Mouse (Mus musculus) neural tube, embryonic 11.5 days (tissue): ENCODE data around the gene Pcsk4. TPM values are rescaled to one million over a fixed set of nuclear protein-coding genes. Genes with fewer than 3 reads are reported as not detected.

ENCODE experiments used
- ATAC-seq: fragments of 200-750 bp; cut with Nextera tagmentation; 2 replicates; pipeline ENCODE4 v1.8.0; 2017; ENCODE audit warnings: moderate number of reproducible peaks, mild to moderate bottlenecking, moderate TSS enrichment, moderate library complexity; ENCODE audit not compliant: insufficient read depth, low FRiP score, low TSS enrichment
- DNase-seq: peaks from one replicate; pipeline ENCODE4 v3.0.0-alpha.2; 2015; ENCODE audit warnings: low spot score
- H3K27ac ChIP-seq: fragments of 300-500 bp; sonication (generic); 2 replicates; pipeline ENCODE4 v1.5.1; 2014; ENCODE audit warnings: low read depth, mild to moderate bottlenecking, low read length
- H3K27me3 ChIP-seq: fragments of 300-500 bp; sonication (generic); 2 replicates; pipeline ENCODE4 v1.6.1; 2014; ENCODE audit warnings: mild to moderate bottlenecking, low read length, mixed read lengths; ENCODE audit not compliant: control insufficient read depth, insufficient read depth
- H3K36me3 ChIP-seq: fragments of 300-500 bp; sonication (generic); 2 replicates; pipeline ENCODE4 v1.6.1; 2014; ENCODE audit warnings: mild to moderate bottlenecking, low read length, moderate library complexity, mixed read lengths; ENCODE audit not compliant: control insufficient read depth, insufficient read depth
- H3K4me1 ChIP-seq: fragments of 300-500 bp; sonication (generic); 2 replicates; pipeline ENCODE4 v1.6.1; 2014; ENCODE audit warnings: low read length, mixed read lengths; ENCODE audit not compliant: control insufficient read depth, insufficient read depth
- H3K4me2 ChIP-seq: fragments of 300-500 bp; sonication (generic); 2 replicates; pipeline ENCODE4 v1.6.1; 2014; ENCODE audit warnings: low read depth, mild to moderate bottlenecking, moderate library complexity
- H3K4me3 ChIP-seq: fragments of 300-500 bp; sonication (generic); 2 replicates; pipeline ENCODE4 v1.5.1; 2014; ENCODE audit warnings: low read depth, low read length
- H3K9ac ChIP-seq: fragments of 300-500 bp; sonication (generic); 2 replicates; pipeline ENCODE4 v1.6.1; 2014; ENCODE audit warnings: mild to moderate bottlenecking, low read length
- H3K9me3 ChIP-seq: fragments of 300-500 bp; sonication (generic); 2 replicates; pipeline ENCODE4 v1.6.1; 2016; ENCODE audit warnings: low read length; ENCODE audit not compliant: control insufficient read depth
- WGBS: fragments of 180-500 bp; shearing (Covaris S2); extraction: QIAGEN DNeasy Blood & Tissue Kit; methylation state at CpG from one replicate; pipeline ENCODE4 v1.1.7; 2014; 5-methylcytosine and 5-hydroxymethylcytosine counted together
- polyA plus RNA-seq: library from polyadenylated mRNA; unstranded; fragments of >200 nt; fragmentation: Nextera tagmentation; extraction: Ambion mirVana; gene quantifications from 2 replicates; pipeline ENCODE4 v1.2.1, GENCODE M21; 2014

The Pcsk4 gene
- polyA plus RNA-seq, result 2.0 and 2.4 TPM in 2 replicates

DNA sequence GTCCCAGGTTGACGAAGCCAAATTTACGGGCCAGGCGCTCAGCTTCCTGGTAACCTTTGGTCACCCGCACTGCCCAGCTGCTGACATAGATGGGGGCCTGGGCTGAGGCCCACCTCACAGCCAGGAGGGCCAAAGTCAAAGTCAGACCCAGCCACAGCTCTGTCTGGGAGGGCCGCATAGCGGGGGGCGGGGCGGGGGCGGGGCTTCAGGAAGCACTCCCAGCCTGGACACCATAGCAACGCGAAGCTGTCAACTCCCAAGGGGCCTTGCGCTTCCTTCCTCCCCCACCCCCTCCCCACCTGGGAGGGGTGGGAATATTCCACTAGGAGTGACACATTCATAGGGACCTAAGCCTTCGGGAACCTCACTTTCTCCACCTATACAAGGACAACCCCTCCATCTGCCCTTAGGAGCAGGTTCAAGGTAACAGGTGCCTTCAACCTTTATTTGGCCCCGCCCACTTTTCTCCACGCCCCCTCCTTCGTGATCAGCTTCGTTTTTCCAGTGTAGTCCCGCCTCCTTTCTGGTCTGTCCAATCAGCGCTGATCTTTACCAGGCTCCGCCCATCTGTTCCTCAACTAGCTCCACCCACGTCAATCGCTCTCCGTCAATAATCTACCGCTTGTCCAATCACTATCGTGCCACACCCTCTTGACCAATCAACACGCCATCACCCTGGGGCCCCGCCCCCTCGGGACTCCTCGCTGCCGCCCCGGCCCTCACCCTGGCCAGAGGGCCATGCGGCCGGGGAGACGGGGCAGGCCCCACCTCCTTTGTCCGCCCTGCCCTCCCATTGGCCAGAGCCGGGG lies at the start of gene Pcsk4, which contains the start of gene Reep6:
Pcsk4 (minus strand) TSS at position 226 of the 809 bp plus-strand sequence.
Reep6 (plus strand) TSS at position 681 of the 809 bp plus-strand sequence.
- WGBS, result 6% methylated on average over 33 of the region's 36 CpGs
- H3K27ac ChIP-seq, result no peak within 1 kb of the TSS
- H3K4me3 ChIP-seq, result peak within 1 kb of the TSS; percentile 37
- peak within 1 kb of the TSS; percentile 44 for H3K9ac ChIP-seq
- peaks cover 3% of the 10 kb centered on the region for H3K27me3 ChIP-seq
- peak within 1 kb of the TSS; percentile 81 for H3K4me2 ChIP-seq
- peaks cover 7% of the 10 kb centered on the region for H3K4me1 ChIP-seq
- no peaks in the 10 kb centered on the region for H3K36me3 ChIP-seq
- no peaks in the 10 kb centered on the region for H3K9me3 ChIP-seq
- peak; percentile 95 for ATAC-seq
- DNase-seq, result peak; percentile 99

- H3K9me3 ChIP-seq, result no peaks in the 10 kb centered on the region
- H3K27ac ChIP-seq, result no peak overlapping the region
- peaks cover 6% of the 10 kb centered on the region for H3K4me1 ChIP-seq
- H3K4me2 ChIP-seq, result no peak overlapping the region
- no peak overlapping the region for H3K9ac ChIP-seq
- ATAC-seq (no peak), DNase-seq (no peak)
- H3K36me3 ChIP-seq, result peaks cover 19% of the 10 kb centered on the region
- H3K4me3 ChIP-seq, result no peak overlapping the region
- 51% methylated on average over 10 of the region's 10 CpGs for WGBS
- no peaks in the 10 kb centered on the region for H3K27me3 ChIP-seq
Measured at GRCm38 (mm10) chr10:80377716-80378115, 48.4 kb upstream of the Pcsk4 start.

- peaks cover 7% of the 10 kb centered on the region for H3K36me3 ChIP-seq
- DNase-seq (peak; percentile 92), ATAC-seq (no peak)
- H3K4me1 ChIP-seq, result peaks cover 4% of the 10 kb centered on the region
- H3K27me3 ChIP-seq, result no peaks in the 10 kb centered on the region
- H3K4me3 ChIP-seq, result no peak overlapping the region
- no peak overlapping the region for H3K9ac ChIP-seq
- H3K27ac ChIP-seq, result no peak overlapping the region
- no peak overlapping the region for H3K4me2 ChIP-seq
- no peaks in the 10 kb centered on the region for H3K9me3 ChIP-seq
- 1% methylated on average over 7 of the region's 7 CpGs for WGBS
Measured at GRCm38 (mm10) chr10:80376160-80376559, 46.9 kb upstream of the Pcsk4 start.

DNA sequence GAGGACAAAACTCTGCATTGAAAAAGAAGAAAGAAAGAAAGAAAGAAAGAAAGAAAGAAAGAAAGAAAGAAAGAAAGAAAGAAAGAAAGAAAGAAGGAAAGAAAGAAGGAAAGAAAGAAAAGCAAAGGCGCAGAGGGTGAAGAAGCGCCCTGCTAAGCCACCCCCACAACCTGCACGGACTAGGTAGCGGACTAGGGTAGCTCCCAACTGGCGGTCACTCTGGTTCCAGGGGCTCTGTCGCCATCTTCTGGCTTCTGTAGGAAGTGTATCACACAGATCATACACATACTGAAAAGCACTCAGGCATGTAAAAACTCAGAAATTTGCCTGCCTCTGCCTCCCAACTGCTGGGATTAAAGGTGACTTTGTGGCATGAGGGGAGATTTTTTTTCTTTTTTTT lies 44.8 kb upstream of the Pcsk4 start:
- ATAC-seq (no peak), DNase-seq (no peak)
- Histone ChIP-seq H3K36me3 (no peaks in the 10 kb centered on the region), H3K27ac (no peak overlapping the region), H3K27me3 (no peaks in the 10 kb centered on the region), H3K4me1 (no peaks in the 10 kb centered on the region), H3K4me3 (no peak overlapping the region), H3K9me3 (no peaks in the 10 kb centered on the region), H3K9ac (no peak overlapping the region), H3K4me2 (no peak overlapping the region)
- 19% methylated on average over 6 of the region's 6 CpGs for WGBS

DNA sequence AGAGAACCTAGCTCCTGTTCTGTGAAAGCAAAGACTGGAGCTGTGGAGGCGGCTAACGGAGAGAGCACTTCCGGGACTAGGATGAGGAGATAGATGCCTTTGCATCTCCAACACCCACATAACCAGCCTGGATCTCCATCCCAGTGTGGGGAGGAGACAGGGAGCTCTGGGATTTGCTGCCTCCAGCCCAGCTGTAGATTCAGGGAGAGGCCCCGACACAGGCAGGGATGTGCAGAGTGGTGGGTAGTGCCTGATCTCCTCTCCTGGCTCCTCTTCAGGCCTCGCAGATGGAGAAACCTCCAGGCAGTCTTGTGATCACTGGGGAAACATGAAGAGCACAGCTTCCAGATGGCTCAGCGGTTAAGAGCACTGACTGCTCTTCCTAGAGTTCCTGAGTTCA lies 43.4 kb upstream of the Pcsk4 start:
- H3K4me3 ChIP-seq, result no peak overlapping the region
- no peaks in the 10 kb centered on the region for H3K4me1 ChIP-seq
- DNase-seq (no peak), ATAC-seq (no peak)
- 82% methylated on average over 6 of the region's 6 CpGs for WGBS
- H3K36me3 ChIP-seq, result no peaks in the 10 kb centered on the region
- no peaks in the 10 kb centered on the region for H3K27me3 ChIP-seq
- no peaks in the 10 kb centered on the region for H3K9me3 ChIP-seq
- H3K27ac ChIP-seq, result no peak overlapping the region
- no peak overlapping the region for H3K4me2 ChIP-seq
- no peak overlapping the region for H3K9ac ChIP-seq

DNA sequence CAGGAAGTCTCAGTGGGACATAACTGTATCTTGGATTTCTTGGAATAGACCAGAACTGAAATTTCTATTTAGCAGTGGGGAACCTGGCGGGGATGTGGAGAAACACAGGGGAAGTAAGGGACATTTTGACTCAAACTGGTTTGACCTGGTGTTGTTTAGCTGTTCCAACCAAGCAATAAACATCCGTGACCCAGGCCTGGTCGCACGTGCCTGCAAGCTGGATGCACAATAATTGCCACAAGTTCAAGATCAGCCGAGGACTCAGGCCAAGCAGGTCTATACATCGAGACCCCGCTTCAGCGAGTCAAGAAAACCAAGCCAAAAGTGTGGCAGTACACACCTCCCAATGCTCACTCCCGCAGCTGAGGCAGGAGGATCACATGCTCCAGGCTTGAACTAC lies 42.7 kb upstream of the Pcsk4 start:
- no peak overlapping the region for H3K4me2 ChIP-seq
- no peak overlapping the region for H3K4me3 ChIP-seq
- no peak overlapping the region for H3K9ac ChIP-seq

GRCm38 (mm10) chr10:80371411-80371966 lies 42.2 kb upstream of the Pcsk4 start:
- no peak overlapping the region for H3K9ac ChIP-seq
- no peak overlapping the region for H3K27ac ChIP-seq
- peak overlapping the region; percentile 17; the same call in 1 of the 2 replicates for H3K4me2 ChIP-seq
- DNase-seq (peak; percentile 72), ATAC-seq (peak; percentile 71; the same call in 1 of the 2 replicates)
- H3K9me3 ChIP-seq, result no peaks in the 10 kb centered on the region
- H3K4me1 ChIP-seq, result no peaks in the 10 kb centered on the region
- no peaks in the 10 kb centered on the region for H3K36me3 ChIP-seq
- no peak overlapping the region for H3K4me3 ChIP-seq
- no peaks in the 10 kb centered on the region for H3K27me3 ChIP-seq
- 4% methylated on average over 12 of the region's 12 CpGs for WGBS

More for the DNA sequence above, 42.7 kb upstream of the Pcsk4 start:
- DNase-seq (no peak), ATAC-seq (no peak)
- Histone ChIP-seq H3K27ac (no peak overlapping the region), H3K9me3 (no peaks in the 10 kb centered on the region), H3K27me3 (no peaks in the 10 kb centered on the region), H3K4me1 (no peaks in the 10 kb centered on the region), H3K36me3 (no peaks in the 10 kb centered on the region)
- WGBS, result 60% methylated on average over 9 of the region's 9 CpGs

DNA sequence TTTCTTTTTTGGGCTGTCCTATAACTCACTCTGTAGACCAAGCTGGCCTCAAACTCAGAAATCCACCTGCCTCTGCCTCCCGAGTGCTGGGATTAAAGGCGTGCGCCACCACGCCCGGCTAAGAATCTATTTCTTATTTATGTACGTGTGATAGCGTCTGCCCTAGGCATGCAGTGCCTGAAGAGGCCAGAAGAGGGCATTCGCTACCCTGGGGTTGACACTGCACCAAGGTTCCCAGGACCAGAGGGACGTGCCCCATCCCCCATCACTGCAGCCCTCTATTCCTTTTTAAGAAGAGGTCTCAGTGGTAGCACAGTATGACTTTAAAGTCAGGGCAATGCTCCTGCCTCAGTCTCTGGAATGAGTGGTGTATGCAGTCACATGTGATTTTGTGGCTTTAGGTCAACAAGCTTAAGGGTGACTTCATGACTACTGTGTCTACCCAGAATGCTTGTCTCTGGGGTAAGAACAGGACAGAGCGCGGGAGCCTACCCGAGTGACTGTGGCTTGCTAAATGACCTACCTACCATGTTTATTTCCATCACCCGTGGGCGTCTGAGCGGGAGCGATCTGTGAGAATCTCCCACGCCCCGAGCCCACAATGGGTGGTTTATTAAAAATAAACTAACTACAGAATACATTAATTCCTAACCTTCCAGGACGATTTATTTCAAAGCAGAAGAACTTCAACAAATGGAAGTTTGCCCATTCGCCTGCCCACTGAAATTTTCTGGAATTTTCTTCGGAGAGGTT lies 40.9 kb upstream of the Pcsk4 start:
- Histone ChIP-seq H3K4me1 (no peaks in the 10 kb centered on the region), H3K36me3 (no peaks in the 10 kb centered on the region), H3K27ac (no peak overlapping the region), H3K4me3 (no peak overlapping the region), H3K9me3 (no peaks in the 10 kb centered on the region), H3K27me3 (no peaks in the 10 kb centered on the region), H3K4me2 (no peak overlapping the region), H3K9ac (no peak overlapping the region)
- no peak for DNase-seq
- 84% methylated on average over 21 of the region's 21 CpGs for WGBS
- ATAC-seq, result no peak
